Comparison of ENCODE assay signal across 8 mouse cellular contexts in genomic region chr14:24004471-24005271, GRCm38 (mm10). TPM values are rescaled to one million over a fixed set of nuclear protein-coding genes. Genes with fewer than 3 reads are reported as not detected.
A peak's percentile ranks its signal among the peaks of the same experiment; 100 is the strongest.
DNase-seq lines count a peak whose midpoint lies in the region; ATAC-seq and TF ChIP-seq lines count a peak whose summit lies in the region.

No protein-coding gene starts in this region.

- H3K36me3 ChIP-seq in spleen, adult 2 months (ENCODE audit: control insufficient read depth, insufficient read depth, low read length) = no peaks in the 10 kb centered on the region
- H3K36me3 ChIP-seq in embryonic facial prominence, embryonic 12.5 days = no peaks in the 10 kb centered on the region
- no peaks in the 10 kb centered on the region for H3K36me3 ChIP-seq in heart, embryonic 15.5 days
- H3K36me3 ChIP-seq in liver, embryonic 15.5 days (replicated peaks) = no peaks in the 10 kb centered on the region

- no peaks in the 10 kb centered on the region for H3K9me3 ChIP-seq in embryonic facial prominence, embryonic 12.5 days
- H3K9me3 ChIP-seq in heart, embryonic 15.5 days (replicated peaks) = no peaks in the 10 kb centered on the region
- H3K9me3 ChIP-seq in liver, embryonic 15.5 days (replicated peaks) = no peaks in the 10 kb centered on the region

- DNase-seq in spleen, adult 2 months (ENCODE audit: low read depth in 1 of 2, low spot score in 2 of 2) = no peak
- no peak for DNase-seq in spleen, postnatal 36 days (ENCODE audit: low spot score in 2 of 2)
- DNase-seq in kidney, postnatal 25 days = peak; percentile 6 to 48
- DNase-seq in right cerebral cortex, adult 18-20 months = peak; percentile 70
- DNase-seq in T-cell, adult 2 months (ENCODE audit: low spot score) = no peak

- H3K27me3 ChIP-seq in spleen, adult 2 months (ENCODE audit: control insufficient read depth, insufficient read depth, low read length) = peaks cover 10% of the 10 kb centered on the region
- peaks cover 72% of the 10 kb centered on the region for H3K27me3 ChIP-seq in embryonic facial prominence, embryonic 12.5 days
- H3K27me3 ChIP-seq in heart, embryonic 15.5 days = peaks cover 99% of the 10 kb centered on the region
- H3K27me3 ChIP-seq in liver, embryonic 15.5 days = peaks cover 77% of the 10 kb centered on the region

- H3K27ac ChIP-seq in spleen, adult 2 months (ENCODE audit: insufficient read depth, low read length) = no peak overlapping the region
- H3K27ac ChIP-seq in embryonic facial prominence, embryonic 12.5 days = no peak overlapping the region
- no peak overlapping the region for H3K27ac ChIP-seq in heart, embryonic 15.5 days
- H3K27ac ChIP-seq in liver, embryonic 15.5 days (replicated peaks) = no peak overlapping the region

- H3K4me3 ChIP-seq in spleen, adult 2 months (ENCODE audit: extremely low read depth, insufficient read depth, insufficient read length) = peak overlapping the region; percentile 8; the same call in 1 of the 2 replicates
- H3K4me3 ChIP-seq in embryonic facial prominence, embryonic 12.5 days = peak overlapping the region; percentile 74
- H3K4me3 ChIP-seq in heart, embryonic 15.5 days = peak overlapping the region; percentile 67
- peak overlapping the region; percentile 39 for H3K4me3 ChIP-seq in liver, embryonic 15.5 days (replicated peaks)

- ATAC-seq in embryonic facial prominence, embryonic 12.5 days (ENCODE audit: insufficient number of reproducible peaks, insufficient read depth, low FRiP score, low TSS enrichment) = peak; percentile 24; the same call in 1 of the 2 replicates
- peak; percentile 47 for ATAC-seq in heart, embryonic 15.5 days (replicated peaks; ENCODE audit: insufficient number of reproducible peaks, insufficient read depth, low FRiP score, low read depth)
- no peak for ATAC-seq in liver, embryonic 15.5 days (ENCODE audit: insufficient read depth)

- no peak for TF ChIP-seq POLR2A in spleen, adult 2 months (IDR thresholded peaks at IDR 0.05; ENCODE audit: low read depth, low read length)

- WGBS in spleen, adult 2 months = 3% methylated on average over 79 of the region's 82 CpGs
- under 1% methylated on average over 82 of the region's 82 CpGs for whole genome bisulfite sequencing in embryonic facial prominence, embryonic 12.5 days
- under 1% methylated on average over 73 of the region's 82 CpGs for WGBS in heart, embryonic 15.5 days
- under 1% methylated on average over 82 of the region's 82 CpGs for WGBS in liver, embryonic 15.5 days (ENCODE audit: insufficient replicate concordance)

- peak overlapping the region; percentile 61 for H3K9ac ChIP-seq in embryonic facial prominence, embryonic 12.5 days
- peak overlapping the region; percentile 47 for H3K9ac ChIP-seq in heart, embryonic 15.5 days
- H3K9ac ChIP-seq in liver, embryonic 15.5 days = no peak overlapping the region

- H3K4me2 ChIP-seq in embryonic facial prominence, embryonic 12.5 days (replicated peaks) = peak overlapping the region; percentile 98
- peak overlapping the region; percentile 99 for H3K4me2 ChIP-seq in heart, embryonic 15.5 days
- H3K4me2 ChIP-seq in liver, embryonic 15.5 days = peak overlapping the region; percentile 63

- H3K4me1 ChIP-seq in spleen, adult 2 months (ENCODE audit: control insufficient read depth, insufficient read depth, insufficient read length) = no peaks in the 10 kb centered on the region; the same call in 1 of the 2 replicates
- H3K4me1 ChIP-seq in embryonic facial prominence, embryonic 12.5 days = peaks cover 12% of the 10 kb centered on the region
- peaks cover 14% of the 10 kb centered on the region for H3K4me1 ChIP-seq in heart, embryonic 15.5 days (replicated peaks)
- H3K4me1 ChIP-seq in liver, embryonic 15.5 days (replicated peaks) = no peaks in the 10 kb centered on the region

- TF ChIP-seq CTCF in spleen, adult 2 months (IDR thresholded peaks at IDR 0.05; ENCODE audit: extremely low read depth, insufficient read depth, insufficient read length, insufficient replicate concordance) = no peak

RNA-seq across cellular contexts. Expression of gene Kcnma1, which starts 9.6 kb away (rescaled TPM):
- polyA plus RNA-seq in spleen, adult 2 months (2012; rRNA removed) = 0.29 and 0.53 TPM in 2 replicates
- polyA plus RNA-seq in embryonic facial prominence, embryonic 12.5 days (2016; fragmentation: Nextera tagmentation; extraction: Ambion mirVana) = 1.3 and 2.2 TPM in 2 replicates
- polyA plus RNA-seq in heart, embryonic 15.5 days (2015; fragmentation: Nextera tagmentation; extraction: Ambion mirVana) = 0.23 and 0.47 TPM in 2 replicates
- polyA plus RNA-seq in liver, embryonic 15.5 days (2015; fragmentation: Nextera tagmentation; extraction: Ambion mirVana) = 0.07 and 0.17 TPM in 2 replicates

Comparison
In these comparisons a context has a peak if more than half of its experiments do, and no peak if none do; other contexts are left out.
1. DNase-seq: peak in kidney, postnatal 25 days (2 of 2) and right cerebral cortex, adult 18-20 months (single experiment); none in spleen, adult 2 months (0 of 2), spleen, postnatal 36 days (0 of 2) and T-cell, adult 2 months (single experiment).
2. H3K4me3 ChIP-seq: peak in every context shown above with its lines; median percentile 74 in embryonic facial prominence, embryonic 12.5 days; 67 in heart, embryonic 15.5 days; 39 in liver, embryonic 15.5 days; 8 in spleen, adult 2 months.
3. Peak in every context shown above with its lines, with median percentiles within 50 percentile points of each other: H3K4me2 ChIP-seq.